Mouse (Mus musculus) CH12.LX (cell line): Measurements from ENCODE around the gene Med19. TPM values are rescaled to one million over a fixed set of nuclear protein-coding genes. Genes with fewer than 3 reads are reported as not detected.

Experiments
- DNase-seq: peaks from one replicate; pipeline ENCODE4 v3.0.0-alpha.2; 2013; ENCODE audit errors: extremely low read depth
- H3K27ac ChIP-seq: 2 replicates; pipeline ENCODE4 v1.5.1; 2012; ENCODE audit warnings: low read depth, mild to moderate bottlenecking, control low read depth, moderate library complexity; ENCODE audit not compliant: insufficient read depth
- H3K27me3 ChIP-seq: replicated peaks from 2 replicates; pipeline ENCODE3; 2012; ENCODE audit warnings: inconsistent platforms
- H3K36me3 ChIP-seq, 2 experiments: replicated peaks in 1 of 2; 2 replicates each; pipeline versions ENCODE3 to v1.6.1; 2012; ENCODE audit warnings: inconsistent platforms in 1 of 2, low read length in 1 of 2, mild to moderate bottlenecking in 1 of 2, mixed read lengths in 1 of 2, moderate library complexity in 1 of 2; ENCODE audit not compliant: control insufficient read depth in 1 of 2, insufficient read depth in 1 of 2
- H3K4me1 ChIP-seq, 2 experiments: 2 replicates each; pipeline ENCODE4 v1.6.1; 2012; ENCODE audit warnings: inconsistent platforms in 1 of 2, moderate library complexity in 1 of 2; ENCODE audit not compliant: insufficient read depth in 2 of 2, control insufficient read depth in 1 of 2
- H3K4me2 ChIP-seq: 2 replicates; pipeline ENCODE4 v1.6.1; 2012; ENCODE audit warnings: low read depth, mild to moderate bottlenecking, control low read depth; ENCODE audit not compliant: poor library complexity, insufficient read depth, severe bottlenecking
- H3K4me3 ChIP-seq, 3 experiments: fragments of 150-350 bp in 1 of 3; sonication (generic) in 1 of 3; replicated peaks in 1 of 3; 2 replicates each; pipeline versions ENCODE3 to v1.5.1; 2011 to 2012; ENCODE audit warnings: low read depth in 2 of 3, low read length in 2 of 3, mild to moderate bottlenecking in 2 of 3, moderate library complexity in 2 of 3, control low read depth in 1 of 3, improper control_type of control experiment in 1 of 3, inconsistent platforms in 1 of 3, mixed read lengths in 1 of 3; ENCODE audit not compliant: poor library complexity in 1 of 3
- H3K79me2 ChIP-seq: replicated peaks from 2 replicates; pipeline ENCODE4 v1.6.1; 2012; ENCODE audit warnings: mild to moderate bottlenecking, moderate library complexity; ENCODE audit not compliant: control insufficient read depth, poor library complexity, insufficient read depth, severe bottlenecking; ENCODE audit errors: extremely low read depth
- H3K9ac ChIP-seq: 2 replicates; pipeline ENCODE4 v1.6.1; 2012; ENCODE audit warnings: low read depth, mild to moderate bottlenecking, control low read depth, moderate library complexity; ENCODE audit not compliant: insufficient read depth
- H3K9me3 ChIP-seq: replicated peaks from 2 replicates; pipeline ENCODE3; 2012; ENCODE audit warnings: low read length, inconsistent platforms, mixed read lengths
- BHLHE40 ChIP-seq: IDR thresholded peaks from 2 replicates; pipeline ENCODE4 v1.6.1; 2011; ENCODE audit warnings: mild to moderate bottlenecking, low read depth, low read length, improper control_type of control experiment
- CHD1 ChIP-seq: IDR thresholded peaks from 2 replicates; pipeline ENCODE4 v1.6.1; 2012; ENCODE audit warnings: low read depth, low read length, improper control_type of control experiment, inconsistent platforms
- CTCF ChIP-seq, 2 experiments: IDR thresholded peaks in 1 of 2; conservative IDR thresholded peaks in 1 of 2; 2 replicates each; pipeline ENCODE4 v1.5.1; 2011 to 2012; ENCODE audit warnings: low read depth in 2 of 2, low read length in 2 of 2, improper control_type of control experiment in 1 of 2, inconsistent platforms in 1 of 2, mild to moderate bottlenecking in 1 of 2, moderate library complexity in 1 of 2
- EP300 ChIP-seq: IDR thresholded peaks from 2 replicates; pipeline ENCODE4 v1.6.1; 2011; ENCODE audit warnings: low read length, improper control_type of control experiment
- ETS1 ChIP-seq: conservative IDR thresholded peaks from 2 replicates; pipeline ENCODE4 v1.6.1; 2012; ENCODE audit warnings: low read depth, mild to moderate bottlenecking, inconsistent platforms, low read length, improper control_type of control experiment, moderate library complexity
- GABPA ChIP-seq: IDR thresholded peaks from 2 replicates; pipeline ENCODE4 v1.6.1; 2012; ENCODE audit warnings: low read depth, low read length, improper control_type of control experiment, inconsistent platforms; ENCODE audit not compliant: insufficient replicate concordance
- HCFC1 ChIP-seq: IDR thresholded peaks from 2 replicates; pipeline ENCODE4 v1.6.1; 2012; ENCODE audit warnings: low read depth, mild to moderate bottlenecking, inconsistent platforms, low read length, improper control_type of control experiment
- IRF4 ChIP-seq: IDR thresholded peaks from 2 replicates; pipeline ENCODE4 v1.6.1; 2014; ENCODE audit warnings: low read depth, mild to moderate bottlenecking, inconsistent platforms, low read length, improper control_type of control experiment
- JUN ChIP-seq: IDR thresholded peaks from 2 replicates; pipeline ENCODE4 v1.6.1; 2011; ENCODE audit warnings: low read depth, mild to moderate bottlenecking, low read length, improper control_type of control experiment, moderate library complexity; ENCODE audit not compliant: insufficient read depth
- MAX ChIP-seq: IDR thresholded peaks from 2 replicates; pipeline ENCODE4 v1.6.1; 2011; ENCODE audit warnings: low read length, improper control_type of control experiment
- MAZ ChIP-seq: IDR thresholded peaks from 2 replicates; pipeline ENCODE4 v1.6.1; 2012; ENCODE audit warnings: low read depth, mild to moderate bottlenecking, inconsistent platforms, low read length, improper control_type of control experiment, moderate library complexity
- MEF2A ChIP-seq: IDR thresholded peaks from 2 replicates; pipeline ENCODE4 v1.6.1; 2014; ENCODE audit warnings: low read depth, mild to moderate bottlenecking, inconsistent platforms, low read length, improper control_type of control experiment, borderline replicate concordance
- MXI1 ChIP-seq: IDR thresholded peaks from 2 replicates; pipeline ENCODE4 v1.6.1; 2011; ENCODE audit warnings: mild to moderate bottlenecking, low read depth, low read length, improper control_type of control experiment
- NELFE ChIP-seq: IDR thresholded peaks from 2 replicates; pipeline ENCODE4 v1.6.1; 2011; ENCODE audit warnings: low read depth, low read length, improper control_type of control experiment
- NRF1 ChIP-seq: IDR thresholded peaks from 2 replicates; pipeline ENCODE4 v1.6.1; 2014; ENCODE audit warnings: low read depth, mild to moderate bottlenecking, inconsistent platforms, low read length, improper control_type of control experiment, moderate library complexity
- POLR2A ChIP-seq: IDR thresholded peaks from 2 replicates; pipeline ENCODE4 v1.6.1; 2011; ENCODE audit warnings: low read depth, mild to moderate bottlenecking, improper control_type of control experiment, low read length
- POLR2AphosphoS2 ChIP-seq: IDR thresholded peaks from 2 replicates; pipeline ENCODE4 v1.6.1; 2011; ENCODE audit warnings: low read depth, low read length, improper control_type of control experiment
- RCOR1 ChIP-seq: conservative IDR thresholded peaks from 2 replicates; pipeline ENCODE4 v1.6.1; 2012; ENCODE audit warnings: low read depth, mild to moderate bottlenecking, inconsistent platforms, low read length, improper control_type of control experiment
- SIN3A ChIP-seq: IDR thresholded peaks from 2 replicates; pipeline ENCODE4 v1.6.1; 2012; ENCODE audit warnings: low read length, improper control_type of control experiment, inconsistent platforms
- SMC3 ChIP-seq: IDR thresholded peaks from 2 replicates; pipeline ENCODE4 v1.6.1; 2011; ENCODE audit warnings: low read depth, low read length, improper control_type of control experiment
- TCF12 ChIP-seq: IDR thresholded peaks from 2 replicates; pipeline ENCODE4 v1.6.1; 2014; ENCODE audit warnings: low read depth, mild to moderate bottlenecking, inconsistent platforms, low read length, improper control_type of control experiment
- UBTF ChIP-seq: IDR thresholded peaks from 2 replicates; pipeline ENCODE4 v1.6.1; 2012; ENCODE audit warnings: low read depth, mild to moderate bottlenecking, inconsistent platforms, low read length, improper control_type of control experiment, moderate library complexity
- USF1 ChIP-seq: IDR thresholded peaks from 2 replicates; pipeline ENCODE4 v1.6.1; 2014; ENCODE audit warnings: low read depth, mild to moderate bottlenecking, inconsistent platforms, low read length, improper control_type of control experiment
- ZC3H11A ChIP-seq: IDR thresholded peaks from 2 replicates; pipeline ENCODE4 v1.6.1; 2012; ENCODE audit warnings: low read depth, mild to moderate bottlenecking, inconsistent platforms, low read length, improper control_type of control experiment
- ZKSCAN1 ChIP-seq: IDR thresholded peaks from 2 replicates; pipeline ENCODE4 v1.6.1; 2012; ENCODE audit warnings: low read depth, inconsistent platforms, low read length, improper control_type of control experiment, borderline replicate concordance
- ZNF384 ChIP-seq: IDR thresholded peaks from 2 replicates; pipeline ENCODE4 v1.6.1; 2012; ENCODE audit warnings: low read depth, low read length, improper control_type of control experiment, inconsistent platforms
- dilution Hi-C: fragments of 300-500 bp; cut with MboI; formaldehyde crosslinking; loops from 2 replicates; pipeline ENCODE4 v1.14.3; 2020; ENCODE audit warnings: low sequenced_read_pairs; ENCODE audit not compliant: extremely low pct_unique_long_range_greater_than_20kb, extremely low pct_ligation_motif_present
- in situ Hi-C: fragments of 300-500 bp; cut with MboI; formaldehyde crosslinking; loops from 3 replicates; pipeline ENCODE4 v1.14.3; 2019; ENCODE audit warnings: low sequenced_read_pairs, low pct_ligation_motif_present, low pct_unique_long_range_greater_than_20kb, mixed read lengths
- polyA plus RNA-seq: library from polyadenylated mRNA; unstranded; fragments of >175 nt; gene quantifications from 2 replicates; pipeline ENCODE4 v1.2.1, GENCODE M21; 2012; ENCODE audit warnings: low read depth; ENCODE audit not compliant: insufficient read length
- total RNA-seq, 2 experiments: library from RNA; depleted of rRNA; stranded (reverse); fragments of 300-350 nt in 1 of 2; fragments of >200 nt in 1 of 2; gene quantifications; 2 replicates each; pipeline ENCODE4 v1.2.3; 2012 to 2014

Med19 gene
- total and polyA plus RNA-seq, 3 experiments = 10.7 to 25.9 (median 23.1) TPM

GRCm38 (mm10) chr2:84723856-84724255 lies 45.7 kb downstream of the Med19 start:
- Histone ChIP-seq H3K9me3 (no peaks in the 10 kb centered on the region), H3K4me3 (no peak overlapping the region), H3K36me3 (peaks cover 22 to 44% of the 10 kb centered on the region in 2 experiments), H3K27ac (no peak overlapping the region), H3K9ac (no peak overlapping the region), H3K4me2 (no peak overlapping the region), H3K27me3 (no peaks in the 10 kb centered on the region), H3K4me1 (peaks cover 8 to 37% of the 10 kb centered on the region in 2 experiments), H3K79me2 (peaks cover 30% of the 10 kb centered on the region)
- in situ Hi-C loops (no loop called here), dilution Hi-C loops (no loop called here)
- TF ChIP-seq BHLHE40 (no peak), GABPA (no peak), EP300 (no peak), MAX (no peak), POLR2A (no peak), NRF1 (no peak), MXI1 (no peak), ZKSCAN1 (no peak), ETS1 (no peak), MEF2A (no peak), CHD1 (no peak), JUN (no peak), NELFE (no peak), POLR2AphosphoS2 (no peak)
- DNase-seq = no peak

- in situ Hi-C loops (no loop called here), dilution Hi-C loops (no loop called here)
- Histone ChIP-seq H3K27ac (no peak overlapping the region), H3K9ac (peak overlapping the region; percentile 96; the same call in 1 of the 2 replicates), H3K4me3 (peak overlapping the region; percentile 12 to 69 (median 68)), H3K9me3 (no peaks in the 10 kb centered on the region), H3K27me3 (no peaks in the 10 kb centered on the region), H3K36me3 (peaks cover 22 to 44% of the 10 kb centered on the region in 2 experiments), H3K79me2 (peaks cover 30% of the 10 kb centered on the region), H3K4me2 (peak overlapping the region; percentile 95), H3K4me1 (peaks cover 8 to 37% of the 10 kb centered on the region in 2 experiments)
- no peak for DNase-seq
- TF ChIP-seq SIN3A (no peak), MXI1 (no peak), GABPA (no peak), NRF1 (no peak), ZNF384 (no peak), NELFE (no peak), BHLHE40 (no peak), CTCF (conservative IDR thresholded peaks at IDR 0.05 in 1 of 2, IDR thresholded peaks at IDR 0.05 in 1 of 2; ENCODE audit: low read depth in 2 of 2, low read length in 2 of 2) (no peak), IRF4 (no peak), USF1 (no peak), POLR2AphosphoS2 (no peak), MAZ (no peak), TCF12 (no peak), ZC3H11A (no peak), HCFC1 (no peak), SMC3 (no peak), RCOR1 (no peak), UBTF (no peak)
Measured at GRCm38 (mm10) chr2:84725770-84726169, 47.6 kb downstream of the Med19 start.
